Mouse (Mus musculus) heart, postnatal 36 days (tissue): Measurements from ENCODE around the gene Lrrc4b. TPM values are rescaled to one million over a fixed set of nuclear protein-coding genes. Genes with fewer than 3 reads are reported as not detected.

Experiments
- DNase-seq, 2 experiments: peaks; one replicate each; pipeline ENCODE4 v3.0.0; 2021 to 2022
- intact Hi-C: fragments of 180-260 bp; cut with DNase I; formaldehyde crosslinking; loops from one replicate; pipeline ENCODE4 v1.15.1; 2025
- microRNA-seq, 2 experiments: library from miRNA; unstranded; fragments of <30 nt; microRNA quantifications; one replicate each; pipeline ENCODE4 v1.2.0; 2021; ENCODE audit warnings: borderline number of aligned reads in 2 of 2
- total RNA-seq, 2 experiments: library from RNA; stranded (reverse); gene quantifications; 2 replicates each; pipeline ENCODE4 v1.2.3; 2021

The Lrrc4b gene
- total RNA-seq, 2 experiments from 2014 or later, result 20.5 to 21.6 TPM

DNA sequence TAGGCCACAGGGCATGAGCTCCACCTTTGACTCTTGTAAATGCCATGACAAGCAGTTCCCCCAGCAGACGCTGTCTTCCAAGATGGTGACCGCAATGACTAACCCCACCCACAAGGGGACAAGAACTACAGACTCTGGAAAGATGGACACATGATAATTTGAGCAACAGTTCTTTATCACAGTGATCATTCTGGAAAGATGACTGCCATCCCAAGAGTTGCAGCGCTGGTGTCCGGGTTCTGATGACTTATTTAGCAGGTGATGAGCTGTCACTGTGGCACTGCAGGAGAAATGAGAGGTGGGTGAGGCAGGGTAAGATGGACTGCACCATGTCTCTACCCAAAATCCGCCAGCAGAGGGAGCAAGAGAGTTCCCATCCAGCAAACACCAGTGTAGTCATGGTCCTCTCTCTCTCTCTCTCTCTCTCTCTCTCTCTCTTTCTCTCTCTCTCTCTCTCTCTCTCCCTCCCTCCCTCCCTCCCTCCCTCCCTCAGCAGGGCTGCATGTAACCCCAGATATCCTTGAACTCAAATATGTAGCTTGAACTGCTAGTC, 72.8 kb downstream of the Lrrc4b start:
- intact Hi-C loops, result loop anchor here (1.0 kb wide), 2 partner anchors 49 to 60 kb away; no protein-coding TSS in a partner anchor
- peak; percentile 56 to 76 for DNase-seq

- DNase-seq, result no peak
- intact Hi-C loops, result no loop called here
Observed at GRCm38 (mm10) chr7:44507491-44507890, 78.7 kb downstream of the Lrrc4b start.

Small RNA genes within 50 kb of the gene (microRNA-seq; reads per million reads assigned to microRNA genes)
- 0 to 2.2 reads per million in 2 experiments for gene Mir7052

Other genes starting within 250 kb of the Lrrc4b start
- gene Klk1b24, start 240.8 kb upstream of the Lrrc4b start, total RNA-seq, result not detected
- gene Klk1b3, start 230.8 kb upstream of the Lrrc4b start, total RNA-seq, result not detected
- not detected for gene Klk1b4, start 221.6 kb upstream of the Lrrc4b start, total RNA-seq
- not detected for gene Klk1b5, start 213.1 kb upstream of the Lrrc4b start, total RNA-seq
- gene Klk1, start 203.7 kb upstream of the Lrrc4b start, total RNA-seq, result under 1 TPM in 1 of 2 experiments, not detected in 1; 0.33 TPM
- gene Gm36864, start 192.8 kb upstream of the Lrrc4b start, total RNA-seq, result not detected
- gene 1700028J19Rik, start 182.3 kb upstream of the Lrrc4b start, total RNA-seq, result under 1 TPM; 0.58 to 0.70 TPM
- 10 to 100 TPM; 11.2 to 19.7 TPM for gene 2410002F23Rik, start 182.3 kb upstream of the Lrrc4b start, total RNA-seq
- not detected for gene Acp4, start 171.6 kb upstream of the Lrrc4b start, total RNA-seq
- gene Gm15517, start 167.6 kb upstream of the Lrrc4b start, total RNA-seq, result not detected
- under 1 TPM; 0.75 to 0.84 TPM for gene Clec11a, start 122.1 kb upstream of the Lrrc4b start, total RNA-seq
- gene Shank1, start 118.8 kb upstream of the Lrrc4b start, total RNA-seq, result 1 to 10 TPM in 1 of 2 experiments, under 1 TPM in 1; 1.00 to 1.5 TPM
- 1 to 10 TPM; 1.7 to 3.4 TPM for gene Syt3, start 44.9 kb upstream of the Lrrc4b start, total RNA-seq
- gene 1700008O03Rik, start 43.2 kb upstream of the Lrrc4b start, total RNA-seq, result under 1 TPM in 1 of 2 experiments, not detected in 1; 0.68 TPM
- gene Aspdh, start 36.4 kb downstream of the Lrrc4b start, total RNA-seq, result under 1 TPM; 0.65 to 0.75 TPM
- 100 to 1,000 TPM; 127 to 143 TPM for gene Josd2, start 39.0 kb downstream of the Lrrc4b start, total RNA-seq
- 10 to 100 TPM; 87.6 to 87.9 TPM for gene Emc10, start 67.5 kb downstream of the Lrrc4b start, total RNA-seq
- gene Fam71e1, start 67.6 kb downstream of the Lrrc4b start, total RNA-seq, result 1 to 10 TPM; 3.1 to 3.2 TPM
- 10 to 100 TPM; 16.5 to 20.1 TPM for gene Mybpc2, start 95.6 kb downstream of the Lrrc4b start, total RNA-seq
- under 1 TPM; 0.31 to 0.51 TPM for gene Spib, start 103.1 kb downstream of the Lrrc4b start, total RNA-seq
- gene Pold1, start 119.8 kb downstream of the Lrrc4b start, total RNA-seq, result 10 to 100 TPM; 11.9 to 14.0 TPM
- gene Nr1h2, start 124.9 kb downstream of the Lrrc4b start, total RNA-seq, result 10 to 100 TPM; 48.2 to 50.8 TPM
- under 1 TPM; 0.43 to 0.78 TPM for gene Napsa, start 143.4 kb downstream of the Lrrc4b start, total RNA-seq
- gene Kcnc3, start 161.6 kb downstream of the Lrrc4b start, total RNA-seq, result 1 to 10 TPM; 2.0 to 2.3 TPM
- 100 to 1,000 TPM in 1 of 2 experiments, 10 to 100 TPM in 1; 81.8 to 110 TPM for gene Myh14, start 241.8 kb downstream of the Lrrc4b start, total RNA-seq